Comparison of ENCODE assay signal across 27 mouse cellular contexts in genomic region chr15:3938132-3938531, GRCm38 (mm10). TPM values are rescaled to one million over a fixed set of nuclear protein-coding genes. Genes with fewer than 3 reads are reported as not detected.
DNase-seq lines count a peak whose midpoint lies in the region; ATAC-seq and TF ChIP-seq lines count a peak whose summit lies in the region.
"Had no signal": no experiment of that assay in that cellular context is flagged by ENCODE, and none has a peak within 500 bp of the region (broad histone marks: within the 10 kb centered on the region; RNA-seq: fewer than 3 reads in every experiment).

No protein-coding gene starts in this region.

- TF ChIP-seq CTCF in hindbrain, postnatal 0 days (IDR thresholded peaks at IDR 0.05; ENCODE audit: low read depth), result peak; percentile 22; the same call in 1 of the 2 replicates
- TF ChIP-seq CTCF in lung, postnatal 0 days (IDR thresholded peaks at IDR 0.05), result peak; percentile 47
- TF ChIP-seq CTCF in stomach, postnatal 0 days (IDR thresholded peaks at IDR 0.05; ENCODE audit: low read depth), result peak; percentile 54

- no peaks in the 10 kb centered on the region for H3K36me3 ChIP-seq in hindbrain, postnatal 0 days (ENCODE audit: insufficient read depth, low read length)
- H3K36me3 ChIP-seq in hindbrain, embryonic 14.5 days (replicated peaks; ENCODE audit: control insufficient read depth, insufficient read depth), result no peaks in the 10 kb centered on the region
- H3K36me3 ChIP-seq in lung, postnatal 0 days (ENCODE audit: insufficient read depth, low read length), result no peaks in the 10 kb centered on the region
- H3K36me3 ChIP-seq in stomach, postnatal 0 days (ENCODE audit: control insufficient read depth, insufficient read depth, low read length), result no peaks in the 10 kb centered on the region
- no peaks in the 10 kb centered on the region for H3K36me3 ChIP-seq in forebrain, embryonic 12.5 days (replicated peaks)
- H3K36me3 ChIP-seq: embryonic facial prominence, embryonic 12.5 days; hindbrain, embryonic 13.5 days; liver, embryonic 15.5 days; midbrain, embryonic 12.5 days had no signal

- H3K9ac ChIP-seq in hindbrain, postnatal 0 days (replicated peaks; ENCODE audit: low read length), result no peak overlapping the region
- H3K9ac ChIP-seq in hindbrain, embryonic 14.5 days, result no peak overlapping the region
- H3K9ac ChIP-seq in lung, postnatal 0 days (replicated peaks; ENCODE audit: low read depth), result no peak overlapping the region
- H3K9ac ChIP-seq in stomach, postnatal 0 days (ENCODE audit: low read length), result no peak overlapping the region
- no peak overlapping the region for H3K9ac ChIP-seq in forebrain, embryonic 12.5 days
- H3K9ac ChIP-seq: embryonic facial prominence, embryonic 12.5 days; hindbrain, embryonic 13.5 days; liver, embryonic 15.5 days; midbrain, embryonic 12.5 days had no signal

- no peaks in the 10 kb centered on the region for H3K27me3 ChIP-seq in hindbrain, postnatal 0 days (ENCODE audit: insufficient read depth, low read length)
- no peaks in the 10 kb centered on the region for H3K27me3 ChIP-seq in hindbrain, embryonic 14.5 days (ENCODE audit: control insufficient read depth, insufficient read depth, low read length)
- H3K27me3 ChIP-seq in lung, postnatal 0 days (replicated peaks; ENCODE audit: insufficient read depth, low read length), result no peaks in the 10 kb centered on the region
- H3K27me3 ChIP-seq in stomach, postnatal 0 days (ENCODE audit: control insufficient read depth, insufficient read depth, low read length), result no peaks in the 10 kb centered on the region
- H3K27me3 ChIP-seq in forebrain, embryonic 12.5 days, result no peaks in the 10 kb centered on the region
- H3K27me3 ChIP-seq: embryonic facial prominence, embryonic 12.5 days; hindbrain, embryonic 13.5 days; liver, embryonic 15.5 days; midbrain, embryonic 12.5 days had no signal

- H3K4me1 ChIP-seq in hindbrain, postnatal 0 days (ENCODE audit: insufficient read depth, low read length), result no peaks in the 10 kb centered on the region
- H3K4me1 ChIP-seq in hindbrain, embryonic 14.5 days (replicated peaks; ENCODE audit: control insufficient read depth, insufficient read depth, low read length), result no peaks in the 10 kb centered on the region
- H3K4me1 ChIP-seq in lung, postnatal 0 days (ENCODE audit: insufficient read depth, low read depth, low read length), result no peaks in the 10 kb centered on the region
- no peaks in the 10 kb centered on the region for H3K4me1 ChIP-seq in stomach, postnatal 0 days (replicated peaks; ENCODE audit: control insufficient read depth, insufficient read depth)
- H3K4me1 ChIP-seq in forebrain, embryonic 12.5 days, result no peaks in the 10 kb centered on the region
- H3K4me1 ChIP-seq: embryonic facial prominence, embryonic 12.5 days; hindbrain, embryonic 13.5 days; liver, embryonic 15.5 days; midbrain, embryonic 12.5 days had no signal

- no peaks in the 10 kb centered on the region for H3K9me3 ChIP-seq in hindbrain, postnatal 0 days (ENCODE audit: low read length)
- H3K9me3 ChIP-seq in hindbrain, embryonic 14.5 days (ENCODE audit: control insufficient read depth, low read length), result no peaks in the 10 kb centered on the region
- no peaks in the 10 kb centered on the region for H3K9me3 ChIP-seq in lung, postnatal 0 days (ENCODE audit: low read length)
- no peaks in the 10 kb centered on the region for H3K9me3 ChIP-seq in stomach, postnatal 0 days (ENCODE audit: control insufficient read depth, low read length)
- H3K9me3 ChIP-seq in forebrain, embryonic 12.5 days, result no peaks in the 10 kb centered on the region
- H3K9me3 ChIP-seq: embryonic facial prominence, embryonic 12.5 days; hindbrain, embryonic 13.5 days; liver, embryonic 15.5 days; midbrain, embryonic 12.5 days had no signal

- no peak overlapping the region for H3K27ac ChIP-seq in hindbrain, postnatal 0 days
- no peak overlapping the region for H3K27ac ChIP-seq in hindbrain, embryonic 14.5 days
- no peak overlapping the region for H3K27ac ChIP-seq in lung, postnatal 0 days (ENCODE audit: low read length)
- no peak overlapping the region for H3K27ac ChIP-seq in stomach, postnatal 0 days (replicated peaks)
- no peak overlapping the region for H3K27ac ChIP-seq in forebrain, embryonic 12.5 days
- H3K27ac ChIP-seq: embryonic facial prominence, embryonic 12.5 days; hindbrain, embryonic 13.5 days; left cerebral cortex, adult 2 months; liver, embryonic 15.5 days; midbrain, embryonic 12.5 days had no signal

- H3K4me2 ChIP-seq in hindbrain, postnatal 0 days (ENCODE audit: low read depth, low read length), result no peak overlapping the region
- no peak overlapping the region for H3K4me2 ChIP-seq in hindbrain, embryonic 14.5 days (replicated peaks)
- H3K4me2 ChIP-seq in lung, postnatal 0 days (replicated peaks; ENCODE audit: low read depth, low read length), result no peak overlapping the region
- H3K4me2 ChIP-seq in stomach, postnatal 0 days (replicated peaks; ENCODE audit: low read depth), result no peak overlapping the region
- H3K4me2 ChIP-seq in forebrain, embryonic 12.5 days, result no peak overlapping the region
- H3K4me2 ChIP-seq: embryonic facial prominence, embryonic 12.5 days; hindbrain, embryonic 13.5 days; liver, embryonic 15.5 days; midbrain, embryonic 12.5 days had no signal

- 91% methylated on average over 2 of the region's 2 CpGs for WGBS in hindbrain, postnatal 0 days
- 88% methylated on average over 2 of the region's 2 CpGs for WGBS in hindbrain, embryonic 14.5 days
- 86% methylated on average over 2 of the region's 2 CpGs for WGBS in lung, postnatal 0 days
- 80% methylated on average over 2 of the region's 2 CpGs for WGBS in stomach, postnatal 0 days
- 85% methylated on average over 2 of the region's 2 CpGs for WGBS in forebrain, embryonic 12.5 days

- no peak overlapping the region for H3K4me3 ChIP-seq in hindbrain, postnatal 0 days (ENCODE audit: low read length)
- no peak overlapping the region for H3K4me3 ChIP-seq in hindbrain, embryonic 14.5 days (replicated peaks; ENCODE audit: low read length)
- H3K4me3 ChIP-seq in lung, postnatal 0 days (ENCODE audit: low read depth, low read length), result no peak overlapping the region
- H3K4me3 ChIP-seq in stomach, postnatal 0 days (ENCODE audit: low read depth, low read length), result no peak overlapping the region
- no peak overlapping the region for H3K4me3 ChIP-seq in forebrain, embryonic 12.5 days (replicated peaks)
- H3K4me3 ChIP-seq: embryonic facial prominence, embryonic 12.5 days; erythroblast, embryonic 14.5 days; hindbrain, embryonic 13.5 days; left cerebral cortex, adult 2 months; liver, embryonic 15.5 days; midbrain, embryonic 12.5 days had no signal

- no peak for ATAC-seq in hindbrain, postnatal 0 days
- no peak for ATAC-seq in hindbrain, embryonic 14.5 days (ENCODE audit: low FRiP score)
- no peak for ATAC-seq in lung, postnatal 0 days
- no peak for ATAC-seq in stomach, postnatal 0 days (ENCODE audit: low FRiP score, low TSS enrichment)
- no peak for ATAC-seq in forebrain, embryonic 12.5 days (ENCODE audit: low FRiP score)
- ATAC-seq: forebrain, embryonic 14.5 days had no signal

- no peak for DNase-seq in hindbrain, postnatal 0 days (ENCODE audit: low spot score)
- DNase-seq in hindbrain, embryonic 14.5 days (ENCODE audit: low spot score), result no peak
- DNase-seq in lung, postnatal 0 days (ENCODE audit: low spot score), result no peak
- DNase-seq in lung, postnatal 10 days, result no peak
- DNase-seq in ES-CJ7 (ENCODE audit: low read depth, low spot score), result peak; percentile 30
- DNase-seq in stomach, postnatal 0 days (ENCODE audit: low spot score), result no peak
- no peak for DNase-seq in right cerebral cortex, postnatal 36 days (ENCODE audit: low spot score in 2 of 2)
- DNase-seq: adrenal gland, postnatal 10 days; cerebellum, adult 2 months; cerebellum, postnatal 25 days; gastrocnemius, postnatal 14 days; heart, adult 11 months; heart, postnatal 36 days; kidney, adult 9 months; kidney, postnatal 36 days; lung, postnatal 14 days; right cerebral cortex, postnatal 14 days; spleen, adult 18-20 months; thymus, postnatal 36 days had no signal

- TF ChIP-seq EP300 in lung, postnatal 0 days (IDR thresholded peaks at IDR 0.05), result no peak
- TF ChIP-seq EP300 in stomach, postnatal 0 days (optimal IDR thresholded peaks at IDR 0.05), result no peak

RNA-seq across cellular contexts. Expression of gene Fbxo4, which starts 41.2 kb away (rescaled TPM):
- 12.6 and 14.7 TPM in 2 replicates for total RNA-seq in hindbrain, postnatal 0 days (2014; rRNA removed)
- polyA plus RNA-seq in hindbrain, postnatal 0 days (2015; fragmentation: Nextera tagmentation; extraction: Ambion mirVana), result 11.2 and 11.7 TPM in 2 replicates
- polyA plus RNA-seq in hindbrain, embryonic 14.5 days (2014; fragmentation: Nextera tagmentation; extraction: Ambion mirVana), result 10.2 and 10.9 TPM in 2 replicates
- polyA plus RNA-seq in lung, postnatal 0 days (2015; fragmentation: Nextera tagmentation; extraction: Ambion mirVana), result 21.6 and 23.0 TPM in 2 replicates
- polyA plus RNA-seq in stomach, postnatal 0 days (2015; fragmentation: Nextera tagmentation; extraction: Ambion mirVana), result 17.3 and 19.0 TPM in 2 replicates
- polyA plus RNA-seq in forebrain, embryonic 12.5 days (2016; fragmentation: Nextera tagmentation; extraction: Ambion mirVana), result 4.9 and 7.4 TPM in 2 replicates

RNA-seq across cellular contexts. Expression of gene AW549877, which starts 57.4 kb away (rescaled TPM):
- 30.0 and 30.2 TPM in 2 replicates for total RNA-seq in hindbrain, postnatal 0 days (2014; rRNA removed)
- 23.6 and 26.2 TPM in 2 replicates for polyA plus RNA-seq in hindbrain, postnatal 0 days (2015; fragmentation: Nextera tagmentation; extraction: Ambion mirVana)
- polyA plus RNA-seq in hindbrain, embryonic 14.5 days (2014; fragmentation: Nextera tagmentation; extraction: Ambion mirVana), result 56.5 and 62.9 TPM in 2 replicates
- 21.7 and 23.4 TPM in 2 replicates for polyA plus RNA-seq in lung, postnatal 0 days (2015; fragmentation: Nextera tagmentation; extraction: Ambion mirVana)
- 10.9 and 11.5 TPM in 2 replicates for polyA plus RNA-seq in stomach, postnatal 0 days (2015; fragmentation: Nextera tagmentation; extraction: Ambion mirVana)
- 57.0 and 62.5 TPM in 2 replicates for polyA plus RNA-seq in forebrain, embryonic 12.5 days (2016; fragmentation: Nextera tagmentation; extraction: Ambion mirVana)
